Mouse (Mus musculus): ENCODE results near the gene Nfkbiz. TPM values are rescaled to one million over a fixed set of nuclear protein-coding genes. Genes with fewer than 3 reads are reported as not detected.

Nfkbiz gene
- polyA plus RNA-seq, 1 experiment from 2014 or later: 2.2 TPM

DNA sequence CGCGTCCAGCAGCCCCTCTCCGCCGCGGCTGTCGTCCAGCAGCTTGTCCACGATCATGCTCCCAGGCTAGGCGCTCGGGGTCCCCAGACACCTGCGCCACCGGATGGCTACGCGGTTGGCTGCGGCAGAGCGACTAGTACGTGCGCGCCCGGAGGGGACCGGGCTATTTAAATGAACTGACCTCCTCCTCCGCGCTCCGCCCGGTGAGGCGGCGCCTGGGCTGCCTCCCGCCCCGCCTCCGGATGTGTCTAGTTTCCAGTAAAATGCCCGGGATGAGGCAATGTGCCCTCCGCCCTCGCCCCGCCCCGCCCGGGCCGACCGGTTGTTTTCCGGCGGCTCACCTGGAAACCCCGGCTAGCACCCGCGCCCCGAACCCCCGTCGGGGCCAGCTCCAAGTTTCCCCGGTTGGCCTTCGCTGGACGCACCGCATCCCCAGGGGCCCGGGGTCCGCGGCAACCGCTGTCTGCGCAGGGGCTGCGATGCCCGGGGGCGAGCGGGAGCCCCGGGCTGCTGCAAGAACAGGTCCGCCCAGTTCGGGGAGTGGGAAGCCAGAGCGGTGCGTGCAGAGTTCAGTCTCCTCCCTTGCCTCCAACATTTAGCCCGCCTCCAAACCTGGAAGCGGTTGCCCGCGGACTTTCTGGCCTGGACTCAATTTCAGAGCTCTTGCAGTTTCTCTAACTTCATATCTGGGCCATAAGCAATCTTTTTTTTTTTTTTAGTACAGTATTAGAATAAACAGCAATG lies 16.5 kb downstream of the Nfkbiz start:
- Histone ChIP-seq H3K27me3 (ENCODE audit: control insufficient read depth, insufficient read depth, low read depth, low read length) (peaks cover 17% of the 10 kb centered on the region), H3K4me2 (ENCODE audit: low read depth, low read length) (peak overlapping the region; percentile 84), H3K9ac (ENCODE audit: low read depth, low read length) (peak overlapping the region; percentile 77), H3K4me1 (ENCODE audit: control insufficient read depth, low read depth, low read length) (peaks cover 6% of the 10 kb centered on the region), H3K9me3 (replicated peaks; ENCODE audit: control insufficient read depth, low read length) (no peaks in the 10 kb centered on the region), H3K27ac (ENCODE audit: low read length) (peak overlapping the region; percentile 90), H3K4me3 (ENCODE audit: low read depth, low read length) (peak overlapping the region; percentile 79), H3K36me3 (ENCODE audit: control insufficient read depth, insufficient read depth) (peaks cover 4% of the 10 kb centered on the region; the same call in 1 of the 2 replicates)
- peak; percentile 92 for ATAC-seq (ENCODE audit: low read depth)
- under 1% methylated on average over 67 of the region's 67 CpGs for WGBS (ENCODE audit: insufficient replicate concordance)

DNA sequence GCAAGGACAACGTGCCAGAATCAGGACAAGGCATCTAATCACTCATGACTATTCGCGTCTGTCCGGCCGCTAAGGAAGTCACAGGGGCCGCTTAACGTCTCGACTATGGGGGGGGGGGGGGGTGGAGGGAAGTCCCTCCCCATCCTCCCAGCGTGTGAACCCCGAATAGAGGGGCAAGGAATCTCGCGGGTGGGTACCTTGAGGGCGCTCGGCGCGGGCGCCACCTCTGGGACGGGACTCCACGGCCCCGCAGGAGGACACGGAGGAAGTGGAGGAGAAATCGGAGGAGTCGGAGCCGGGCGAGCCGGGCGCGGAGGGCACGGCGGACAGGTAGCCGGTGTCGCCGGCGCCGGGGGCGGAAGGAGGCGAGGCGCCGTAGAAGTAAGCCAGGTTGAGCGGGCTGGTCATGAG lies 17.1 kb downstream of the Nfkbiz start:
- ATAC-seq (ENCODE audit: low read depth): peak; percentile 3
- H3K4me2 ChIP-seq (ENCODE audit: low read depth, low read length): peak overlapping the region; percentile 84
- H3K36me3 ChIP-seq (ENCODE audit: control insufficient read depth, insufficient read depth): peaks cover 6% of the 10 kb centered on the region
- 0% methylated on average over 40 of the region's 40 CpGs for WGBS (ENCODE audit: insufficient replicate concordance)
- no peaks in the 10 kb centered on the region for H3K9me3 ChIP-seq (replicated peaks; ENCODE audit: control insufficient read depth, low read length)
- peak overlapping the region; percentile 77 for H3K27ac ChIP-seq (ENCODE audit: low read length)
- peaks cover 6% of the 10 kb centered on the region for H3K4me1 ChIP-seq (ENCODE audit: control insufficient read depth, low read depth, low read length)
- peak overlapping the region; percentile 73 for H3K9ac ChIP-seq (ENCODE audit: low read depth, low read length)
- peak overlapping the region; percentile 79 for H3K4me3 ChIP-seq (ENCODE audit: low read depth, low read length)
- H3K27me3 ChIP-seq (ENCODE audit: control insufficient read depth, insufficient read depth, low read depth, low read length): peaks cover 17% of the 10 kb centered on the region

DNA sequence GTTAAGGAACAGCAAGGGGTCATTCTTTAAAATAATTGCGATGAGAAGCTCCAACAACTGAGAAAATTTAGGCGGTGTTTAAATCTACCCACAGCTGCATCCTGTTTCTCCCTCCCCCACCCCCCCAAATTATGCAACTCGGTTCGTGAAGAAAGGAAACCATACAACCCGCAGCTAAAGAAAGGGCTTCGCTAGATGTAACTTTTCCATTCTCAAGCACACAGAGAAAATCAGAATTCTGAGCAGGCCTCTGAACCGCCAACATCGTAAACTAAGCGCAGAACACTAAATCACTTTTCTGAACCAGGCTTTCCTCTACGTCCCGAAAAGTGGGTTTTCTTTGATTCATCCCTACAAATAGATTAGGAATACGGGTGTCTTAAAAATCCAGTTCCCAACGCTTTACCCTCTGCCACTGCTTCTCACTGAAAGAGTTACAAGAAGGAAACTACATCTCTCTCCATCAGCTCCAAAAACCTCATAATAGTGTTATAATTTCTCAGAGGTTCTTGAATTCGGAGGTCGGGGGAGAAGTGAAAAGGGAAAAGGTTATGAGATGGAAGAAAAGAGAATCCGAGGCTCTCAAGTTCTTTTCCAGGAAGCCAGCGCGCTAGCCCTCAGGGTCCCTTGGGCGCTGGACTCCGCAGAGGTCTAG lies 17.7 kb downstream of the Nfkbiz start:
- 2% methylated on average over 20 of the region's 20 CpGs for WGBS (ENCODE audit: insufficient replicate concordance)
- Histone ChIP-seq H3K4me2 (ENCODE audit: low read depth, low read length) (peak overlapping the region; percentile 84), H3K4me1 (ENCODE audit: control insufficient read depth, low read depth, low read length) (peaks cover 6% of the 10 kb centered on the region), H3K27me3 (ENCODE audit: control insufficient read depth, insufficient read depth, low read depth, low read length) (peaks cover 17% of the 10 kb centered on the region), H3K36me3 (ENCODE audit: control insufficient read depth, insufficient read depth) (peaks cover 8% of the 10 kb centered on the region), H3K9ac (ENCODE audit: low read depth, low read length) (peak overlapping the region; percentile 73), H3K9me3 (replicated peaks; ENCODE audit: control insufficient read depth, low read length) (no peaks in the 10 kb centered on the region), H3K27ac (ENCODE audit: low read length) (peak overlapping the region; percentile 77), H3K4me3 (ENCODE audit: low read depth, low read length) (peak overlapping the region; percentile 79)
- no peak for ATAC-seq (ENCODE audit: low read depth)

DNA sequence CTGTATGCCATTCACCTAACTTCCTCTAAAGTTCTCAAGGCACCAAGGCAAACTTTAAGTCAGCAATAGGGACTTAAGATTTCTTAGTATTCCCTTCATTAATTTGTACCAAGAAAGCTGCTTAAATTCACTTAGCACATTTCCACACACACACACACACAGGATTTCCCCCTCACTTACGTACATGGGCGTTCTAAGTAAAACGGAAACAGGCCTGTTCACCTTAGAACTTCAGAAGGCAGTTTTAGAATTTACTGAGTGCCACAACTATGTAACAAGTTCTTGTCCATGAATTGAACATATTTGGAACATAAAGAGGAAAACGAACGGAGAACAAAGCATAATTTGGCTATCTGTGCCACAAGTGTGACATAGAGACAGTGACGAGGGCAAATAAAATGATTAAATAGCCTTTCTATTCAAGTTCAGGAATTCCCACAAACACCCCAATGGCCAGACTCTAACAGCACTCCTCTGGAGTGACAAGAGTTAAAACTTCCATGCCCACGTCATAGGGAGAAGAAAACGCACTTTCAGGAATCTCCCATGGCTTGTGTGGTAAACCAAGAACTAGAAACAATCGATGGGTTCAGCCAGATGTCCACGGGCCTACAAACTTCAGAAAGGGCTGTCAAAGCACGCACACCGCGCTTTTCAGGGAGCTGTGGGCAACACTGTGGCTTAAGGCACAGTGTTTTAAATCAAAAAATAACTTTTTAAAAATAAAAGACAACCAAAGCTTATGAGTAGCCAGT lies 18.4 kb downstream of the Nfkbiz start:
- peaks cover 17% of the 10 kb centered on the region for H3K27me3 ChIP-seq (ENCODE audit: control insufficient read depth, insufficient read depth, low read depth, low read length)
- peak overlapping the region; percentile 3; the same call in 1 of the 2 replicates for H3K9ac ChIP-seq (ENCODE audit: low read depth, low read length)
- H3K27ac ChIP-seq (ENCODE audit: low read length): peak overlapping the region; percentile 45
- 32% methylated on average over 13 of the region's 13 CpGs for WGBS (ENCODE audit: insufficient replicate concordance)
- peaks cover 14% of the 10 kb centered on the region for H3K36me3 ChIP-seq (ENCODE audit: control insufficient read depth, insufficient read depth)
- no peaks in the 10 kb centered on the region for H3K9me3 ChIP-seq (replicated peaks; ENCODE audit: control insufficient read depth, low read length)
- peak overlapping the region; percentile 84 for H3K4me2 ChIP-seq (ENCODE audit: low read depth, low read length)
- peaks cover 6% of the 10 kb centered on the region for H3K4me1 ChIP-seq (ENCODE audit: control insufficient read depth, low read depth, low read length)
- ATAC-seq (ENCODE audit: low read depth): no peak
- peak overlapping the region; percentile 79 for H3K4me3 ChIP-seq (ENCODE audit: low read depth, low read length)

DNA sequence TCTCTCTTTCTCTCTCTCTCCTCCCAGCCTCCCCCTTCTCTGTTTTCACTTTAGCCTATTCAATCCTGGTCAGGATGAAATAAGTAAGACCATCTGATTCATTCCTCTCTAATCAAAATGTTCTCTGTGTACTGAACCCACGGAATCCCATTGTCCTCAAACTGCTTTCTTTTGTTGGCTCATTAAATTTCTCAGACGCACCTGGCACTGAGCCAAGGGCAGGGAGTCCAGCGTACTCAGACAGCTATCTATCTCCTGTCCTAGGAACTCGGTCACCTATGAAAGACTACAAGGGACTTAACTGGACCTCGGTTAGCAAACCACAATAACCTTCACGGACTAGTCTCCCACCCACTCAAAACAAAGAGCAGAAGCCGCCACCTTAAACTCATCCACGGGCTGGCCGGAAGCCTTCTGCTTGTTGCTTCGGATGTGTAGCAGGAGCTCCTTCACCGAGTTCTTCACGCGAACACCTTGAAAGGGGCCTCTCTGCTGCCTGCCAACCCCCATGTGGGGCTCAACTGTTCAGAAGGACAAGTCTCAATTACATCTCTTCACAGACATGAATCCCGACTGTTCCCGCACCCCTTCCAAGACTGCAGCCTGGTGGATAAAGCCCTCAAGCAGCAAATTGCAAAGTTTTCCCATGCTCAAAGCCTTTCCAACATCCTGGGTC lies 19.4 kb downstream of the Nfkbiz start:
- no peak for ATAC-seq (ENCODE audit: low read depth)
- H3K27ac ChIP-seq (ENCODE audit: low read length): no peak overlapping the region; the same call in 1 of the 2 replicates
- H3K4me1 ChIP-seq (ENCODE audit: control insufficient read depth, low read depth, low read length): peaks cover 6% of the 10 kb centered on the region
- peaks cover 17% of the 10 kb centered on the region for H3K27me3 ChIP-seq (ENCODE audit: control insufficient read depth, insufficient read depth, low read depth, low read length)
- H3K4me2 ChIP-seq (ENCODE audit: low read depth, low read length): peak overlapping the region; percentile 84
- H3K36me3 ChIP-seq (ENCODE audit: control insufficient read depth, insufficient read depth): peaks cover 14% of the 10 kb centered on the region
- 60% methylated on average over 15 of the region's 15 CpGs for WGBS (ENCODE audit: insufficient replicate concordance)
- peak overlapping the region; percentile 39; the same call in 1 of the 2 replicates for H3K9ac ChIP-seq (ENCODE audit: low read depth, low read length)
- no peaks in the 10 kb centered on the region for H3K9me3 ChIP-seq (replicated peaks; ENCODE audit: control insufficient read depth, low read length)
- H3K4me3 ChIP-seq (ENCODE audit: low read depth, low read length): peak overlapping the region; percentile 45

DNA sequence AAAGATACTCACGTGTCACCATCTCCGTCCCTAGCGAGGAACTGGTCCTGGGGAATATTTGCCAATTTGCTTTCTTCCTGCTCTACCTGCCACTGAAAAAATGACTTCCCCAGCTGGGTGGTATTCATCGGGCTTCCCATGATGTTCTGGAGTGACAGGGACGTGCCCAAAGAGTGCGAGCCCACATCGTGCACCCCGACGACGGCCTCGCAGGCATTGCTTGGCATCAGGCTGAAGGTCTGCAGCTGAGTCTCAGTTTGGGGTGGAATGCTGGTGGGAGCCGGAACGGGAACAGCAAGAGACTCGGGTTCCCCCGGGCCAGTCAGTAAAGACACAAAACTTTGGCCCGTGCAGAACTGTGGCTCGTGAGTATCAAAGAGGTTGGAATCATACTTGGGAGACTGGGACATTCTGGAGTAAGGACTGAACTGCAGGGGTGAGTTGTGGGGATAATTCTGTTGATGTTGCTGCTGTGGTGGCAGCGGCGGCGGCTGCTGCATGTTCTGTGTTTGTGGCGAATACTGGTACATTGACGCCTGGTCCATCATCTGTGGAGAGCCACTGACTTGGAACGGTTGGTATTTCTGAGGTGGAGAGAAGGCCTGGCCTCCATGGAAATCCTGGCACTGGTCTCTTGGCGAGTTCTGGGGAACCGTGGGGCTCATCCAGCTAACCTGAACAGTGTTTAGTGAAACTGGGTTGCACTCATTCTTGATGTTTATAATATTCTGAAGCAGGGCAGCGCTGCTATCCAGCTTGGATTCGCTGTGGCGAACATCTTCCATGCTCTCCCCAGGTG lies 20.8 kb downstream of the Nfkbiz start:
- 90% methylated on average over 28 of the region's 28 CpGs for WGBS (ENCODE audit: insufficient replicate concordance)
- Histone ChIP-seq H3K9me3 (replicated peaks; ENCODE audit: control insufficient read depth, low read length) (no peaks in the 10 kb centered on the region), H3K4me3 (ENCODE audit: low read depth, low read length) (no peak overlapping the region), H3K9ac (ENCODE audit: low read depth, low read length) (no peak overlapping the region), H3K27me3 (ENCODE audit: control insufficient read depth, insufficient read depth, low read depth, low read length) (peaks cover 17% of the 10 kb centered on the region), H3K36me3 (ENCODE audit: control insufficient read depth, insufficient read depth) (peaks cover 21% of the 10 kb centered on the region), H3K4me2 (ENCODE audit: low read depth, low read length) (no peak overlapping the region), H3K27ac (ENCODE audit: low read length) (no peak overlapping the region), H3K4me1 (ENCODE audit: control insufficient read depth, low read depth, low read length) (no peaks in the 10 kb centered on the region; the same call in 1 of the 2 replicates)
- no peak for ATAC-seq (ENCODE audit: low read depth)

DNA sequence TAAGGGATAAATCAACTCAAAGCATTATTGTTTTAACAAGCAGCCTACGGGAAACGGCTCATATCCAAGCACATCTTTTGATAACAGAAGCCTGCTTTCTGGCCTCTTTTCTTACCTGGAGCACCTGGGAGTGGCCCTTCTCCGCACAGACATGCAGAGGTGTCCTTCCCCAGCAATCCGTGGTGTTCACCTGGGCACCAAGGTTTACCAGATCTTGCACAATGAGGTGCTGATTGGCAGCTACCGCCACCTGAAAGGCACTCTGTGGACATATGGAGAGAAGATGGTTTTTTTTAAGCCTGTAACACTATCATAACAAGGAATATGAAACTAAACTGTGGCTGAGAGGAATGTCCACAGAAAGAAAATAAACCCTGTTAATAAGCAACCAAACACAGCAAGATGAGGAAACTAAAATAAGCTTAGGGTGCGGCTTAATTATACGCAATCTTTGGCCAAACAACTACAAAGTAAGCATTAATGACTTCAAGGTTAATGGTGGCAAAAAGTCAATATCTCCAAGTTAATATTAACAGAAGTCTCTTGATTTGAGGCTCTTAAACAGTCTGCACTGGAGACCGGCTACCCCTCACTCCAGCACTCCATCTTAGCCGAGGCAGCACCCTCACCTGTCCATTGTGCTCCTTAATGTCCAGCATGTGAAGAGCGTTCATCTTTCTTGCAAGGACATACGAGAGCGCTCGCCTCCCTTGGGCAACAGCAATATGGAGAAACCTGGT lies 22.3 kb downstream of the Nfkbiz start:
- WGBS (ENCODE audit: insufficient replicate concordance): 74% methylated on average over 13 of the region's 13 CpGs
- H3K27ac ChIP-seq (ENCODE audit: low read length): no peak overlapping the region
- no peak overlapping the region for H3K4me2 ChIP-seq (ENCODE audit: low read depth, low read length)
- no peaks in the 10 kb centered on the region for H3K9me3 ChIP-seq (replicated peaks; ENCODE audit: control insufficient read depth, low read length)
- H3K27me3 ChIP-seq (ENCODE audit: control insufficient read depth, insufficient read depth, low read depth, low read length): peaks cover 10% of the 10 kb centered on the region
- H3K4me3 ChIP-seq (ENCODE audit: low read depth, low read length): no peak overlapping the region
- no peaks in the 10 kb centered on the region; the same call in 1 of the 2 replicates for H3K4me1 ChIP-seq (ENCODE audit: control insufficient read depth, low read depth, low read length)
- peaks cover 21% of the 10 kb centered on the region for H3K36me3 ChIP-seq (ENCODE audit: control insufficient read depth, insufficient read depth)
- no peak overlapping the region for H3K9ac ChIP-seq (ENCODE audit: low read depth, low read length)
- ATAC-seq (ENCODE audit: low read depth): peak; percentile 45; the same call in 1 of the 2 replicates

All from liver, embryonic 16.5 days (tissue).